Mouse (Mus musculus) splenic B cell, adult 2 months (primary cell): ENCODE measurements around the gene Akap2.

Source experiments
- DNase-seq: peaks from one replicate; pipeline ENCODE4 v3.0.0-alpha.2; 2011; ENCODE audit warnings: low read depth, low spot score
- H3K27me3 ChIP-seq: 2 replicates; pipeline ENCODE4 v1.6.1; 2012; ENCODE audit warnings: mild to moderate bottlenecking, low read length, moderate library complexity, mixed read lengths; ENCODE audit not compliant: control insufficient read depth, poor library complexity, insufficient read depth, severe bottlenecking
- H3K36me3 ChIP-seq: 2 replicates; pipeline ENCODE4 v1.6.1; 2012; ENCODE audit warnings: mild to moderate bottlenecking, low read length, moderate library complexity, mixed read lengths; ENCODE audit not compliant: control insufficient read depth, poor library complexity, insufficient read depth, severe bottlenecking

Gene Akap2

DNA sequence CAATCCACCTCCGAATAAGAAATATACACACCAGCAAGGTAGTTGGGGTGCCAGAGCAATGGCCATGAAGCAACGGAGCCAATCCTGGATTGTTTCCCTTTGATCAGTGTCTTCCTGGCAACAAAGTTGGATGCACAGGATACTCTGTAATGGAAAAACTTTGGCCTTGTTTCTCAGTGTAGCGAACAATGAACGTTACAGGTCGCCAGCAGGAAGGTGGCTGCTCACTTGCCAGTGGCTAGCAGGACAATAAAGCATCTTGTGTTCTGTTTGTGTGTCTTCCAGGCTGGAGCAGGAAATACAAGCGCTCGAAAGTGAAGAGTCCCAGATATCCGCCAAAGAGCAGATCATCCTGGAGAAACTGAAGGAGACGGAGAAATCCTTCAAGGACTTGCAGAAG, 29.3 kb upstream of the Akap2 start:
- Histone ChIP-seq H3K27me3 (no peaks in the 10 kb centered on the region), H3K36me3 (no peaks in the 10 kb centered on the region)
- no peak for DNase-seq

DNA sequence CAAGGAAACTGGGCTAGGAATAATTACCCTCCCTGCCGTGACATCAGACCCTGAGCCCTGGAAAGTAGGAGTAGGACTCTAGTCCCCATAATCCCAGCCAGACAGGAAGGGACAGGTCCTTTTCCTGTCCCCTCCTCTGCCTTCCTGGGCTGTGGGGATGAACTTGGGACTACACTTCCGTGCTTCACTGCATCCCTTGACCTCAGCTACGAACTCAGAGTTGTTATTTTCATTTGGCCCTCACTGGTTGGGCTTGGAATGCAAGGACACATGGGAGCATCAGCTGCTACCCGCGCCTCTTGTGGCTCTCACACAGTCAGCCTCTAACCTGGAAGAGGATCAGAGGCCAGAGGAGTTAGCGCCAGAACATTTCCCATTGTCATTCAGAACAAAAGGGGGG, 27.5 kb upstream of the Akap2 start:
- no peak for DNase-seq
- no peaks in the 10 kb centered on the region for H3K27me3 ChIP-seq
- H3K36me3 ChIP-seq: no peaks in the 10 kb centered on the region

DNA sequence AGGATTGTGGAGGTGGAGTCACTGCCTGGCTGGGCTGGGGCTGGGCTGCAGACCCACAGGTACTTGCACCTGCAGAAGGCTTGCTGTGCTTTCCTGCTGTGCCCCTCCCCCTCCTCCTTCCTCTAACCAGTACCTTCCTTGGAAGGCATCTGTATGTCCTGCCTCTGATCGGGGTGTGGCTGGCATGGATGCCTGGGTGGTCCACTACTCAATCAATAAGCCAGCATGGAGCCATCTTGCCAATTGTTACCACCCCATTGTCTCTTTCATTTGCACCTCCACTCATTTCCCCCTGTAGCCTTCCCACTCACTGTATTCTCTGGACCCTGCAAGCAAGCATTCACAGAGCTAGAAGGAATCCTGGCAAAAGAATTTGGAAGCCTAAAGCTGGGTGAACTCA, 26.7 kb upstream of the Akap2 start:
- H3K27me3 ChIP-seq: no peaks in the 10 kb centered on the region
- DNase-seq: no peak
- no peaks in the 10 kb centered on the region for H3K36me3 ChIP-seq

DNA sequence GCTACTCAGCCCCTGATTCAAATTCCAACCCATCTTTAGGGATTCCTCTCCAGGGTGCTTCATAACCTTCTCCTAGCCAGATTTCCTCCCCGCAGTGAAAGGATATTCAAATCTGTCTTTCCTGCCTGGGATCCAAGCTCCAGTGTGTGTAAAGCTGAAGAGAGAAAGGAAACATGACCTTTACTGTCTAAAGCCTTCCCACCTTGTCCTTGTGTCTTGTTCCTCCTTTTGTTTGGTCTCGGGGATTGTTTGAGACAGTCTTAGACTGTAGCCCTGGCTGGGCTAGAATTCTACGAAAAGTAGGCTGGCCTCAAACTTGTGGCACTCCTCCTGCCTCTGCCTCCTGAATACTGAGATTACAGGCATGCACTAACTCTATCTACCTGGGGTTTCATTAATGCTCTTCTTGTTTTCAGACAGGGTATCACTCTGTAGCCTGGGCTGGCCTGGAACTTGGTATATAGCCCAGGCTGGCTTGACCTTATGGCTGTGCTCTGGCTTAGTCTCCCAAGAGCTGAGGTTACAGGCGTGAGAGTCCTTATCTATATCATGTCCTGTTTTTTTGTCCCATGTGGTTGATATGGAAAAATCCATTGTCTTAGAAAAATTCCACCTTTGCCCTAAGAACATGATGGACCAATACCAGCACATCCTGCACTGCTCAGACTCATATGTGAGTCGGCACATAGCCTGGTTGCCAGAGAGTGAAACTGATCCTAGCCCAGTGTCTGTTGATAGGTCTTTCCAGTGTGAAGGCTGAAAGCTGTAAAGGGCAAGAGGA, 22.9 kb upstream of the Akap2 start:
- no peak for DNase-seq
- H3K27me3 ChIP-seq: no peaks in the 10 kb centered on the region

DNA sequence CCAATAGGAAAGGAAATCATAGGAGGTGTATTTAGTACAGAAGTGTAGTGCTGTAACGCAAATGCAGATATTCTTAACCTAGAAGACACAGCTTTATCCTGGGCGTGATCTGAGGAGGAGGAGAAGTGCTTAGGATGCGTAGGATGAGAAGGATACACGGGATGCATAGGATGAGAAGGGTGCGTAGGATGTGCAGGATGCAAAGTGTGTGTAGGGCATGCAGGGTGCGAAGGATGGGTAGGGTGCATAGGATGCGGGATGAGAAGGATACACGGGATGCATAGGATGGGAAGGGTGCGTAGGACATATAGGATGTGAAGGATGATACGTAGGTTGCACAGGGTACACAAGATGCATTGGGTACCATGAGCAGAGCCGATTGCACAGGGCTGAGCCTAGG, 20.5 kb upstream of the Akap2 start:
- DNase-seq: no peak
- Histone ChIP-seq H3K36me3 (no peaks in the 10 kb centered on the region), H3K27me3 (no peaks in the 10 kb centered on the region)

More for the DNA sequence above, 22.9 kb upstream of the Akap2 start:
- no peaks in the 10 kb centered on the region for H3K36me3 ChIP-seq

DNA sequence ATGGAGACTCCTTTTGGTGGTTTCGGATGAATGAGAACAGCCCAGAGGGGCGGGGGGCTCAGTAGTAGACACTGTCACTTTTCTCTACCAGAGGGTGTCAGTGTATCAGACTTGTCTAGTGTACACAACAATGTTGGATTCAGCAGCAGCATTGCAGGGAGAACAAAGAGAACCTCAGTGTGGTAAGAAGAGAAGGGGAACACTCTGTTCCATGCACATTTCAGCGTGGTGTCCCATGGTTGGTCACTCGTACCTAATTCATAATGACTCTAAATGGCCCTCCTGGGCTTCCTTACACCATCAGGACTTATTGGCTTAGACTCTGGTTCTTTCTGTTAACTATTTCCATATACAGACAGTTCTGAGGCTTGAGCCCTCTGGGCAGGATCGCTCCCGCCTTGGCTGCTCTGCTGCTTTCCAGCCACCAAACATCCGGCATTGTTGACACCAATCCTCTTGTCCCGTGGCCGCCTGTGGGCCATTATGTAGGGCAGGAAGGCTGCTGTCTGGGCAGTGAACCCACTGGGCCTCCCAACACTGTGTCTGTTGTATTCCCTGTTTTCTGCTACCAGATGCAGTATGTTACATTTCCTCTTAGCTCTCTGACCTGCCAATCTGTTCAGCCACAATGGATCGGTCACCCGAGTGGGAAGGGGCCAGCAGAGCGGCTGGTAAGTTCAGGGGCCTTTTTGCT, 19.4 kb upstream of the Akap2 start:
- Histone ChIP-seq H3K27me3 (no peaks in the 10 kb centered on the region), H3K36me3 (no peaks in the 10 kb centered on the region)
- no peak for DNase-seq

DNA sequence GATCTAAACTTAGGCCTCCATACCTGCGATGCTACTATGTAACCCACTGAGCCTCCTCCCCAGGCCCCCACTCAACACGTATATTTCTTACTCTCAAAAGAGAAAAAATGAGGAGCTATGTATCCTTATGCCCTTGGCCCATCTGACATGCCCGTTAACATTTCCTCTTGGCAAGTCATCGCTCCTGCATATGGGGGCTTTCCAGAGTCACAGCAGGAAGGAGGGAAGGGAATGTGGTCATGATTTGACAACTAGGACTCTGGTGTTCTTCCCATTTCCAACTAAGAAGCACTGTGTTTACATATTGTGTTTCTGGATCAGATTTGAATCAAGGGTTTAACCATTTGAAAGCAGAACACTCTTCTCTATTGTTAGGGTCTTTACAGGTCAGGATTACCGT, 15.9 kb upstream of the Akap2 start:
- no peaks in the 10 kb centered on the region for H3K36me3 ChIP-seq
- no peaks in the 10 kb centered on the region for H3K27me3 ChIP-seq
- DNase-seq: no peak

DNA sequence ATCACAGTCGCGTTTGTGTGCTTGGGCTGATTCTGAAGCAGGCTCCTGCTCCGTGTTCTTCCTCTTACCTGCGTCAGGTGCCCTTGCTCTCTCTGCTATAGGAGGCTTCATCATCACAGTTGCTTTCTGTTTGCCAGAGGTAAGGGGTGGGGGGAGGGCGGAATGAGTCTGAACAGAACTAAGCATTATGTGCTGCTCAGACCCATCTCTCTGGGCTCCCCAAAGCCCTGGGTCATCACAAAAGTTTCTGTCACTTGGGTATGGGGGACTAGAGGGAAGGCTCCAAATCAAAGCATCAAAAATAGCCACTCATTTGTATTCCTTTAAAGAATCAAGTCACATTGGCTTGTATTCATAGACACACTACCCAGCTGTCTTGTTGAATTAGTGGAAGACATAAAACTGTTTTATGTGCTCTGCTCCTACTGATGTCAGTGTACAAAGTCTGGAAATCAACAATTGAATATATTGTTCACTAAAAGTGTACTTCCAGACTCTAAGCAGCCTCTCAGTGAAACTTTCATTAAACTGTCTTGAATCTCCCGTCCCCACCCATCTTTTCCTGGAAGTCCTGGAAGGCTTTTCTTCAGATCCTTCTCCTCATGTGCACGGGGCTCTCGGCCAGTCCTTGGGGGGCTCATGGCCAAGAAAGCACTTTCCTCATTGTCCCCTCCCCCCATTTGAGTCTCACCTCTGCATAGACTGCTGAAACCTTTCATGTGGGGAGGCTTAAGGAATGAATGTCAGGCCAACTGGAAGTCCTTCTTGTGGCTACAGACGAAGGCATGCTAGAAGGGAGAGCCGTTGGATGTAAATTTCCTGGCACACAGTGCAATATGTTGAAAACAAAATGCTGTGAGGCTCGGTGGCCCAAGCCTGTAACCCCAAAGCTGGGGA, 13.6 kb upstream of the Akap2 start:
- DNase-seq: no peak
- Histone ChIP-seq H3K27me3 (no peaks in the 10 kb centered on the region), H3K36me3 (no peaks in the 10 kb centered on the region)

DNA sequence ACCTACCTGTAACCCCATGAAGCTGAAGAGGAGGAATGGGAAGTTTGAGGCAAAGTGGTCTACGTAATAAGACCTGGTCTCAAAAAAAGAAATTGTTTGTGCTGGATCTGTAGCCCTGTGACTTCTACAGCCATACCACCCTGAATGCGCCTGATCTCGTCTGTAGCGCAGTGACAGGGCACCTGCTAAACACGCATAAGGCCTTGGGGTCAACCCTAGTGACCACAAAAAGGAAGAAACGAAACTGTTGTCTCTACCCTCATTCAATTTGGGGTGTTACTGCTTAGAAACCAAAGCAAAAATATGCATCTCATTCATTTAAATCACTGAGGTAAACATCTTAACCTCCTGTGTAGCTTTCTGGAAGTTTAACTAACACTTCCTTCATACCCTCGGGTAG, 12.9 kb upstream of the Akap2 start:
- no peaks in the 10 kb centered on the region for H3K36me3 ChIP-seq
- DNase-seq: peak; percentile 82
- H3K27me3 ChIP-seq: no peaks in the 10 kb centered on the region

DNA sequence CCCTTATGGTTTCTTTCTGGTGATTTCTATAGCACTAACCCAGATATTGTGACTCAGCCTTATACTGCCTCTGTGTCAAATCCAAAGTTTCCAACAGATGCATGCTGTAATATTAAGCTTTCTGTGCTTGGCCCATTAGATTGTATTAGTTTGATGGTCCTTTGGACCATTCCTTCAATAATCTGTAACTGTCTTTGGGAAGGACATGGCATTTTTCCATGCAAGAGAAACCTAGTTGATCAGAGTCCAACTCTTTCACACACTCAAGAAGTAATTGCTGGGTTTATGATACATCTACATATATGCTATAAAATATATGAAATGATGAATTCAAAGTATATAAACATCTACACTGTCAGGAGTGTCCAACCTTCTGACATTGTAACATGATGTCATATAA, 1.6 kb upstream of the Akap2 start:
- Histone ChIP-seq H3K36me3 (no peaks in the 10 kb centered on the region), H3K27me3 (no peaks in the 10 kb centered on the region)
- DNase-seq: no peak

DNA sequence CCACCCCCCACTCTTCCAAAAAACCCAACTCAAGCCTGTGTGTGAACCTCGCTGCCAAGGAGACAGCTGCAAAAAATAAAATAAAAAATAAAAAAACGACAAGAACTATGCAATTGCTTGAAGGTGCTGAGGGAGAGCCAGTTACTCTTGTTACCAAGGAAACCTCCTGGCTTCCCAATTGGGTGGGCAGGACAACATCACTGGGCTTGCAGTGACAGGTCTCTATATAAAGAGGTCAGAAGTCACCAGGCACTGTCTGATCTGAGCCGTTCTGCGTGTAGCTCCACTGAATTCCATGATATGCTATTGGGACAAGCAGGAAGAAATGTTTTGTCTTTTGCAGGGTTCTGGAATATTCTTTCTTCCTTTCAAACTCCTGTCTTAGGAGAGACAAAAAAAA, 722 bp upstream of the Akap2 start:
- Histone ChIP-seq H3K27me3 (no peaks in the 10 kb centered on the region), H3K36me3 (no peaks in the 10 kb centered on the region)
- no peak for DNase-seq

DNA sequence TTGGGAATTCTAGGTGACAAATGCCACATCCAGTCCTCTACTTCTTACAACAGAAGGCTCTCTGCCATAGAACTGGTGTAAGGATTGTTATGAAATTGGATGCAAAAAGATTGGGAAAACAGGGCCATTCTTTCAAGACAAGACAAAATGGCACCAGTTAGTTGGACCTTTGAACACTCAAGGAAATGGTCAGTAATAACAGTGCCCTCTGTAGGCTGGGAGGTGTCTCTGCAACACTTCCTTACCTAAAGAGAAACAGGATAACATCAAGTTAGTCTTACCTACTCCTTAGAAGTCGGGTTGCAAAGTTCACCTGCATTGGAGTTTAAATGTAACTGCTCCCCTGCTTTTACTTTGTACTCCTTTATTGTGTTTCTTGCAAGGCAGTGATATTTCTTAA, 1.9 kb downstream of the Akap2 start:
- DNase-seq: peak; percentile 16
- H3K27me3 ChIP-seq: no peaks in the 10 kb centered on the region
- H3K36me3 ChIP-seq: no peaks in the 10 kb centered on the region

DNA sequence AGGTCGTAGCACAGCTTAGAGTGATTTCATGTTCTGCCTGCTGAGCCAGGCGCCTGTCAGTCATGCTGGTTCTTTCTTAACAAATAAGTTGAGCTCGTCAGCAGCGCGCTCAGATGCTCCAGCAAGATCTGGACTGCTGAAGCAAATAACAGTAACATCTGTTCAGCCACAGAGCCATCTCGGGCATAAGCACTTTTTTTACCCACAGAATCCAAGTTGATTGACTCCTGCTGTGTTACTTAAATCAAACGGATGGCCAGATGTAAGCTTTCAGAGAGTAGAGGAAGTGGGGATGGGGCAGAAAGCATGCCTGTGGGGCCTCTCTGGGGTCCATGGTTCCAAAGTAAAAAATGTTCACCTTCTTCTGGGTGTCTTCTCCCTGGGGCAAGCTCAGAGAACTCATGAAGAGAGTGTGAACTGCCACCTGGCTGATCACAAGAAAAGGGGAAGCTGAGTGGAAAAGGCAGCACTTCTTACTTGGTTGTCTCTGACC, 3.5 kb downstream of the Akap2 start:
- peak; percentile 71 for DNase-seq
- H3K36me3 ChIP-seq: no peaks in the 10 kb centered on the region
- H3K27me3 ChIP-seq: no peaks in the 10 kb centered on the region

DNA sequence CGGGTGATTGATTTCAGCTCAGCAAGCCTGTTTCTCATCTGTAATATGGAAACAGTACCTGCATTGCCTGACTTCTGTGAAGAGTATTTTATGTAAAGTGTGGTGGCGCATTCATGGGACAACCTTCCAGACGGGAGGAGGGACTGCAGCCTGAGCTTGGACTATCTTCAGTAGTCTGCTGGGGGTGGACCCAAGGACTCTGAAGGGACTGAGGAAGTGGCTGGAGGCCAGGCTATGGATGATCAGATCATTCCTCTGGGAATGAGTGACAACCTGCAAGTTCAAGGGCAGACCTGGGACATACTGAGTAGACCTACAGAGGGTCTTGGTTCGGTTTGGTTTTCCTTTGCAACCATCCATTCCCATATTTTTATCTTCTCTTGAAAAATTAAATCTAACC, 4.8 kb downstream of the Akap2 start:
- no peaks in the 10 kb centered on the region for H3K27me3 ChIP-seq
- DNase-seq: no peak
- H3K36me3 ChIP-seq: no peaks in the 10 kb centered on the region

DNA sequence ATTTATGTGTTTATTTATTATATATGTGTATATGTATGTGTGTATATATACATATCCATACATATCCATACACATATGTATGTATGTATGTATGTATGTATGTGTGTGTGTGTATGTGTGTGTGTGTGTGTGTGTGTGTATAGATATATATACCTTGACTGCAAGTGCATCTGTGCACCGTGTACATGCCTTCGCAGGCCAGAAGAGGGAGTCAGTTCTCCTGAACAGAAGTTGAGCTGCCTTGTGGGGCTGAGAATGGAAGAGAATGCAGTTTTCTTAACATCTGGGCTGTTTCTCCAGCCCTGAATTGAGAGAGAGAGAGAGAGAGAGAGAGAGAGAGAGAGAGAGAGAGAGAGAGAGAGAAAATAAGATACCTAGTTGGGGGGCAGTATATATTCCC, 6.2 kb downstream of the Akap2 start:
- H3K27me3 ChIP-seq: no peaks in the 10 kb centered on the region
- DNase-seq: peak; percentile 48

More for the DNA sequence above, 6.2 kb downstream of the Akap2 start:
- no peaks in the 10 kb centered on the region for H3K36me3 ChIP-seq
